Mouse (Mus musculus) embryonic facial prominence, embryonic 15.5 days (tissue): ENCODE data around the gene Csf1. TPM values are rescaled to one million over a fixed set of nuclear protein-coding genes. Genes with fewer than 3 reads are reported as not detected.

Experiments
- ATAC-seq: fragments of 200-750 bp; cut with Nextera tagmentation; 2 replicates; pipeline ENCODE4 v1.8.0; 2017; ENCODE audit warnings: low read depth, moderate TSS enrichment; ENCODE audit not compliant: insufficient number of reproducible peaks, low FRiP score, low TSS enrichment
- H3K27ac ChIP-seq: fragments of 300-500 bp; sonication (generic); replicated peaks from 2 replicates; pipeline ENCODE4 v1.5.1; 2015; ENCODE audit warnings: mild to moderate bottlenecking, inconsistent platforms
- H3K27me3 ChIP-seq: fragments of 300-500 bp; sonication (generic); 2 replicates; pipeline ENCODE4 v1.6.1; 2015; ENCODE audit warnings: inconsistent platforms
- H3K36me3 ChIP-seq: fragments of 300-500 bp; sonication (generic); 2 replicates; pipeline ENCODE4 v1.6.1; 2015; ENCODE audit warnings: mild to moderate bottlenecking, inconsistent platforms
- H3K4me1 ChIP-seq: fragments of 300-500 bp; sonication (generic); 2 replicates; pipeline ENCODE4 v1.6.1; 2015; ENCODE audit warnings: inconsistent platforms
- H3K4me2 ChIP-seq: fragments of 300-500 bp; sonication (generic); replicated peaks from 2 replicates; pipeline ENCODE4 v1.6.1; 2015; ENCODE audit warnings: mild to moderate bottlenecking, inconsistent platforms
- H3K4me3 ChIP-seq: fragments of 300-500 bp; sonication (generic); replicated peaks from 2 replicates; pipeline ENCODE4 v1.5.1; 2015; ENCODE audit warnings: mild to moderate bottlenecking, inconsistent platforms
- H3K9ac ChIP-seq: fragments of 300-500 bp; sonication (generic); 2 replicates; pipeline ENCODE4 v1.6.1; 2015; ENCODE audit warnings: inconsistent platforms
- H3K9me3 ChIP-seq: fragments of 300-500 bp; sonication (generic); replicated peaks from 2 replicates; pipeline ENCODE4 v1.6.1; 2016; ENCODE audit warnings: inconsistent platforms
- WGBS: fragments of 180-500 bp; shearing (Covaris S2); methylation state at CpG from one replicate; pipeline ENCODE4 v1.1.7; 2015; 5-methylcytosine and 5-hydroxymethylcytosine counted together
- polyA plus RNA-seq: library from polyadenylated mRNA; unstranded; fragments of >200 nt; fragmentation: Nextera tagmentation; extraction: Ambion mirVana; gene quantifications from 2 replicates; pipeline ENCODE4 v1.2.1, GENCODE M21; 2015

Csf1 gene
- polyA plus RNA-seq, 1 experiment from 2014 or later, result 18.5 TPM

- H3K27ac ChIP-seq, result no peak overlapping the region
- no peaks in the 10 kb centered on the region for H3K27me3 ChIP-seq
- H3K9me3 ChIP-seq, result no peaks in the 10 kb centered on the region
- H3K9ac ChIP-seq, result no peak overlapping the region
- ATAC-seq, result no peak
- no peaks in the 10 kb centered on the region for H3K36me3 ChIP-seq
- H3K4me3 ChIP-seq, result no peak overlapping the region
- peaks cover 16% of the 10 kb centered on the region for H3K4me1 ChIP-seq
- H3K4me2 ChIP-seq, result no peak overlapping the region
- 75% methylated on average over 6 of the region's 6 CpGs for WGBS
Measured at GRCm38 (mm10) chr3:107778016-107778415, 17.7 kb upstream of the Csf1 start.

- Histone ChIP-seq H3K4me3 (no peak overlapping the region), H3K4me1 (peaks cover 16% of the 10 kb centered on the region), H3K9me3 (no peaks in the 10 kb centered on the region), H3K27me3 (no peaks in the 10 kb centered on the region), H3K27ac (no peak overlapping the region), H3K4me2 (no peak overlapping the region), H3K36me3 (no peaks in the 10 kb centered on the region), H3K9ac (no peak overlapping the region)
- no peak for ATAC-seq
- 30% methylated on average over 3 of the region's 3 CpGs for WGBS
Measured at GRCm38 (mm10) chr3:107776295-107776694, 16.0 kb upstream of the Csf1 start.

GRCm38 (mm10) chr3:107775736-107776135 lies 15.5 kb upstream of the Csf1 start:
- Histone ChIP-seq H3K4me3 (no peak overlapping the region), H3K9ac (no peak overlapping the region), H3K27ac (no peak overlapping the region), H3K36me3 (no peaks in the 10 kb centered on the region), H3K9me3 (no peaks in the 10 kb centered on the region), H3K4me2 (no peak overlapping the region), H3K27me3 (no peaks in the 10 kb centered on the region), H3K4me1 (peaks cover 16% of the 10 kb centered on the region)
- ATAC-seq, result no peak
- 37% methylated on average over 3 of the region's 3 CpGs for WGBS

- Histone ChIP-seq H3K36me3 (no peaks in the 10 kb centered on the region), H3K9ac (no peak overlapping the region), H3K4me3 (no peak overlapping the region), H3K27ac (no peak overlapping the region), H3K9me3 (no peaks in the 10 kb centered on the region), H3K4me2 (no peak overlapping the region), H3K4me1 (peaks cover 19% of the 10 kb centered on the region), H3K27me3 (no peaks in the 10 kb centered on the region)
- no peak for ATAC-seq
- 33% methylated on average over 5 of the region's 5 CpGs for WGBS
Measured at GRCm38 (mm10) chr3:107775056-107775455, 14.8 kb upstream of the Csf1 start.

- H3K27ac ChIP-seq, result no peak overlapping the region
- no peaks in the 10 kb centered on the region for H3K27me3 ChIP-seq
- H3K36me3 ChIP-seq, result no peaks in the 10 kb centered on the region
- H3K4me3 ChIP-seq, result no peak overlapping the region
- WGBS, result 80% methylated on average over 5 of the region's 5 CpGs
- no peak overlapping the region; the same call in 1 of the 2 replicates for H3K9ac ChIP-seq
- no peaks in the 10 kb centered on the region for H3K9me3 ChIP-seq
- no peak overlapping the region for H3K4me2 ChIP-seq
- H3K4me1 ChIP-seq, result peaks cover 31% of the 10 kb centered on the region
- no peak for ATAC-seq
Measured at GRCm38 (mm10) chr3:107772860-107773259, 12.6 kb upstream of the Csf1 start.

GRCm38 (mm10) chr3:107769692-107770091 lies 9.4 kb upstream of the Csf1 start:
- Histone ChIP-seq H3K27me3 (no peaks in the 10 kb centered on the region), H3K9ac (no peak overlapping the region), H3K36me3 (no peaks in the 10 kb centered on the region), H3K27ac (peak overlapping the region; percentile 53), H3K4me2 (no peak overlapping the region), H3K4me3 (no peak overlapping the region), H3K4me1 (peaks cover 23% of the 10 kb centered on the region), H3K9me3 (no peaks in the 10 kb centered on the region)
- WGBS, result 16% methylated on average over 2 of the region's 2 CpGs
- no peak for ATAC-seq

GRCm38 (mm10) chr3:107768104-107768989 lies 8.1 kb upstream of the Csf1 start:
- Histone ChIP-seq H3K4me1 (peaks cover 23% of the 10 kb centered on the region), H3K27ac (no peak overlapping the region), H3K36me3 (no peaks in the 10 kb centered on the region), H3K4me3 (no peak overlapping the region), H3K9me3 (no peaks in the 10 kb centered on the region), H3K9ac (no peak overlapping the region), H3K27me3 (no peaks in the 10 kb centered on the region), H3K4me2 (no peak overlapping the region)
- ATAC-seq, result no peak
- 41% methylated on average over 8 of the region's 8 CpGs for WGBS

- H3K4me2 ChIP-seq, result no peak overlapping the region
- ATAC-seq, result no peak
- H3K4me3 ChIP-seq, result no peak overlapping the region
- H3K9ac ChIP-seq, result no peak overlapping the region
- no peaks in the 10 kb centered on the region for H3K36me3 ChIP-seq
- peaks cover 23% of the 10 kb centered on the region for H3K4me1 ChIP-seq
- H3K27ac ChIP-seq, result no peak overlapping the region
- 43% methylated on average over 2 of the region's 2 CpGs for WGBS
- no peaks in the 10 kb centered on the region for H3K27me3 ChIP-seq
- H3K9me3 ChIP-seq, result no peaks in the 10 kb centered on the region
Measured at GRCm38 (mm10) chr3:107766804-107767203, 6.5 kb upstream of the Csf1 start.

GRCm38 (mm10) chr3:107765979-107766378 lies 5.7 kb upstream of the Csf1 start:
- no peaks in the 10 kb centered on the region for H3K9me3 ChIP-seq
- 63% methylated on average over 2 of the region's 2 CpGs for WGBS
- no peak overlapping the region for H3K9ac ChIP-seq
- no peak overlapping the region for H3K4me3 ChIP-seq
- no peak overlapping the region for H3K4me2 ChIP-seq
- H3K36me3 ChIP-seq, result no peaks in the 10 kb centered on the region
- H3K27me3 ChIP-seq, result no peaks in the 10 kb centered on the region
- H3K27ac ChIP-seq, result no peak overlapping the region
- no peak for ATAC-seq
- peaks cover 23% of the 10 kb centered on the region for H3K4me1 ChIP-seq

GRCm38 (mm10) chr3:107763552-107763951 lies 3.3 kb upstream of the Csf1 start:
- no peaks in the 10 kb centered on the region for H3K9me3 ChIP-seq
- H3K36me3 ChIP-seq, result no peaks in the 10 kb centered on the region

GRCm38 (mm10) chr3:107761446-107761845 lies 1.2 kb upstream of the Csf1 start:
- Histone ChIP-seq H3K27me3 (no peaks in the 10 kb centered on the region), H3K36me3 (no peaks in the 10 kb centered on the region), H3K4me3 (no peak overlapping the region), H3K27ac (no peak overlapping the region), H3K9me3 (no peaks in the 10 kb centered on the region), H3K9ac (no peak overlapping the region), H3K4me1 (peaks cover 30% of the 10 kb centered on the region), H3K4me2 (no peak overlapping the region)
- WGBS, result 94% methylated on average over 5 of the region's 5 CpGs
- no peak for ATAC-seq

More at GRCm38 (mm10) chr3:107763552-107763951, 3.3 kb upstream of the Csf1 start:
- WGBS, result 76% methylated on average over 4 of the region's 4 CpGs
- no peak overlapping the region for H3K9ac ChIP-seq
- no peaks in the 10 kb centered on the region for H3K27me3 ChIP-seq
- no peak overlapping the region for H3K27ac ChIP-seq
- no peak overlapping the region for H3K4me2 ChIP-seq
- peaks cover 25% of the 10 kb centered on the region for H3K4me1 ChIP-seq
- no peak overlapping the region for H3K4me3 ChIP-seq
- ATAC-seq, result no peak

GRCm38 (mm10) chr3:107760771-107761170 lies 502 bp upstream of the Csf1 start:
- 68% methylated on average over 1 of the region's 1 CpGs for WGBS
- peak overlapping the region; percentile 70 for H3K4me2 ChIP-seq
- H3K27me3 ChIP-seq, result no peaks in the 10 kb centered on the region
- peaks cover 35% of the 10 kb centered on the region for H3K4me1 ChIP-seq
- no peaks in the 10 kb centered on the region for H3K36me3 ChIP-seq
- no peak for ATAC-seq
- H3K4me3 ChIP-seq, result peak overlapping the region; percentile 69
- peak overlapping the region; percentile 87 for H3K27ac ChIP-seq
- H3K9ac ChIP-seq, result no peak overlapping the region
- no peaks in the 10 kb centered on the region for H3K9me3 ChIP-seq
